ENCODE assay signal across 8 mouse cellular contexts in the genomic region with DNA sequence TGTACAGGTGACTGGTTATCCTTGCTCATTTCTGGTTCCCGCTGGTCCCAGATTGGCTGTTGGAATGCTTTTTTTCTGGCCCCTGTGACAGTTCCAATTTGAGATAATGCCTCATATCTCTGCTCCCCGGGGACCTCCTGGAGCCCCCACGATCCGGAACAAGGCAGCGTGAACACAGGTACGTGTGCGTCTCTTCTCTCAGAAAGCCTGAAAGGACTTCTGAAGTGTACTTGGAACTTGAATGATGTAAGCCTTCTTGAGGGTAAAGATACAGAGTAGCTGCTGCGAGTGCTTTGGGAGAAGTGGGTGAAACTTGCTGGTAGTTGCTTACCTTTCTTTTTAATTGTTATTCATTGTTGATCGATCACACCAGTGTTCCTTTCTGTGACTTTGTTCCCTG. TPM values are rescaled to one million over a fixed set of nuclear protein-coding genes. Genes with fewer than 3 reads are reported as not detected.
DNase-seq lines count a peak whose midpoint lies in the region; ATAC-seq lines count a peak whose summit lies in the region.

No protein-coding gene starts in this region.

- H3K27ac ChIP-seq in heart, embryonic 14.5 days (replicated peaks in 1 of 2; ENCODE audit: control insufficient read depth in 1 of 2, insufficient read depth in 1 of 2, low read depth in 2 of 2, low read length in 2 of 2): no peak overlapping the region
- no peak overlapping the region for H3K27ac ChIP-seq in brown adipose tissue, adult 24 weeks (replicated peaks; ENCODE audit: low read depth, low read length)
- H3K27ac ChIP-seq in intestine, embryonic 14.5 days (ENCODE audit: low read depth): no peak overlapping the region
- no peak overlapping the region for H3K27ac ChIP-seq in midbrain, embryonic 13.5 days

- no peak for ATAC-seq in heart, embryonic 14.5 days (ENCODE audit: insufficient number of reproducible peaks, insufficient read depth, low FRiP score, low read depth)
- ATAC-seq in intestine, embryonic 14.5 days (replicated peaks; ENCODE audit: low FRiP score, low TSS enrichment, low read depth): no peak
- ATAC-seq in midbrain, embryonic 13.5 days: no peak

- WGBS in heart, embryonic 14.5 days: 36% methylated on average over 9 of the region's 9 CpGs
- WGBS in intestine, embryonic 14.5 days: 47% methylated on average over 9 of the region's 9 CpGs
- WGBS in midbrain, embryonic 13.5 days: 63% methylated on average over 9 of the region's 9 CpGs

- H3K4me3 ChIP-seq in heart, embryonic 14.5 days (ENCODE audit: control insufficient read depth in 1 of 2, insufficient read depth in 1 of 2, low read depth in 1 of 2, low read length in 2 of 2): peak overlapping the region; percentile 77
- peak overlapping the region; percentile 76 for H3K4me3 ChIP-seq in brown adipose tissue, adult 24 weeks (ENCODE audit: insufficient read depth, low read depth, low read length)
- H3K4me3 ChIP-seq in intestine, embryonic 14.5 days (ENCODE audit: low read depth, low read length): peak overlapping the region; percentile 76
- H3K4me3 ChIP-seq in midbrain, embryonic 13.5 days (replicated peaks): peak overlapping the region; percentile 62

- intact Hi-C loops in gastrocnemius, postnatal 36 days (cut with DNase I): no loop called here

- H3K36me3 ChIP-seq in heart, embryonic 14.5 days (ENCODE audit: control insufficient read depth, insufficient read depth, low read length): peaks cover 40% of the 10 kb centered on the region
- peaks cover 43% of the 10 kb centered on the region for H3K36me3 ChIP-seq in intestine, embryonic 14.5 days (ENCODE audit: control insufficient read depth, insufficient read depth, low read length)
- H3K36me3 ChIP-seq in midbrain, embryonic 13.5 days: peaks cover 45% of the 10 kb centered on the region

- peak overlapping the region; percentile 88 for H3K9ac ChIP-seq in heart, embryonic 14.5 days (ENCODE audit: low read length)
- peak overlapping the region; percentile 58; the same call in 1 of the 2 replicates for H3K9ac ChIP-seq in intestine, embryonic 14.5 days (ENCODE audit: low read length)
- peak overlapping the region; percentile 89 for H3K9ac ChIP-seq in midbrain, embryonic 13.5 days (replicated peaks)

- no peaks in the 10 kb centered on the region for H3K9me3 ChIP-seq in heart, embryonic 14.5 days (ENCODE audit: control insufficient read depth, low read length)
- no peaks in the 10 kb centered on the region for H3K9me3 ChIP-seq in intestine, embryonic 14.5 days (ENCODE audit: control insufficient read depth, low read length)
- no peaks in the 10 kb centered on the region for H3K9me3 ChIP-seq in midbrain, embryonic 13.5 days

- H3K27me3 ChIP-seq in heart, embryonic 14.5 days (ENCODE audit: control insufficient read depth, insufficient read depth, low read length): no peaks in the 10 kb centered on the region
- H3K27me3 ChIP-seq in intestine, embryonic 14.5 days (replicated peaks; ENCODE audit: control insufficient read depth, insufficient read depth, low read length): no peaks in the 10 kb centered on the region
- H3K27me3 ChIP-seq in midbrain, embryonic 13.5 days: 0 out of 2 replicates have a peak, but pooled peaks cover 3% of the 10 kb centered on the region

- DNase-seq in heart, postnatal 4 days: no peak
- DNase-seq in intestine, embryonic 14.5 days (ENCODE audit: low spot score): no peak
- no peak for DNase-seq in gastrocnemius, postnatal 36 days
- DNase-seq in layer of hippocampus, adult 8-10 months (ENCODE audit: low spot score in 2 of 2): no peak
- no peak for DNase-seq in urinary bladder, adult 18-20 months (ENCODE audit: low spot score in 2 of 2)

- H3K4me1 ChIP-seq in heart, embryonic 14.5 days (ENCODE audit: control insufficient read depth in 2 of 2, insufficient read depth in 2 of 2, low read length in 2 of 2): peaks cover 6 to 17% of the 10 kb centered on the region in 2 experiments; a peak in 3 of 4 replicates
- H3K4me1 ChIP-seq in brown adipose tissue, adult 24 weeks (ENCODE audit: control insufficient read depth, insufficient read depth, insufficient read length, low read length): peaks cover 10% of the 10 kb centered on the region; the same call in 1 of the 2 replicates
- H3K4me1 ChIP-seq in intestine, embryonic 14.5 days (replicated peaks; ENCODE audit: control insufficient read depth, insufficient read depth, low read length): peaks cover 7% of the 10 kb centered on the region
- H3K4me1 ChIP-seq in midbrain, embryonic 13.5 days (replicated peaks): peaks cover 20% of the 10 kb centered on the region

- H3K4me2 ChIP-seq in heart, embryonic 14.5 days (ENCODE audit: low read length): peak overlapping the region; percentile 82
- H3K4me2 ChIP-seq in intestine, embryonic 14.5 days (ENCODE audit: low read length): peak overlapping the region; percentile 67
- peak overlapping the region; percentile 96 for H3K4me2 ChIP-seq in midbrain, embryonic 13.5 days (replicated peaks)

RNA-seq across cellular contexts. Expression of gene B4galt3, which starts 1.1 kb away (rescaled TPM):
- 52.8 and 55.6 TPM in 2 replicates for polyA plus RNA-seq in heart, embryonic 14.5 days (2014; fragmentation: Nextera tagmentation; extraction: Ambion mirVana)
- total RNA-seq in heart, postnatal 4 days (2021): 10 to 100 TPM; 26.7 to 29.9 TPM
- polyA plus RNA-seq in brown adipose tissue, adult 24 weeks (2012; ENCODE audit: insufficient read depth, insufficient read length, missing spikeins): 11.3 and 12.1 TPM in 2 replicates
- polyA plus RNA-seq in intestine, embryonic 14.5 days (2014; fragmentation: Nextera tagmentation; extraction: Ambion mirVana): 65.5 and 68.4 TPM in 2 replicates
- 99.0 and 99.8 TPM in 2 replicates for polyA plus RNA-seq in midbrain, embryonic 13.5 days (2015; fragmentation: Nextera tagmentation; extraction: Ambion mirVana)
- total RNA-seq in gastrocnemius, postnatal 36 days (2021): 10 to 100 TPM in 1 of 2 experiments, 1 to 10 TPM in 1; 9.6 to 10.5 TPM
- 10 to 100 TPM; 63.5 to 76.8 (median 70.2) TPM for total RNA-seq in layer of hippocampus, adult 8-10 months (2022)

RNA-seq across cellular contexts. Expression of gene Ppox, which starts 9.8 kb away (rescaled TPM):
- polyA plus RNA-seq in heart, embryonic 14.5 days (2014; fragmentation: Nextera tagmentation; extraction: Ambion mirVana): 42.9 and 44.8 TPM in 2 replicates
- 10 to 100 TPM; 22.3 to 23.4 TPM for total RNA-seq in heart, postnatal 4 days (2021)
- 12.3 and 15.2 TPM in 2 replicates for polyA plus RNA-seq in brown adipose tissue, adult 24 weeks (2012; ENCODE audit: insufficient read depth, insufficient read length, missing spikeins)
- polyA plus RNA-seq in intestine, embryonic 14.5 days (2014; fragmentation: Nextera tagmentation; extraction: Ambion mirVana): 48.6 and 51.5 TPM in 2 replicates
- 56.0 and 56.4 TPM in 2 replicates for polyA plus RNA-seq in midbrain, embryonic 13.5 days (2015; fragmentation: Nextera tagmentation; extraction: Ambion mirVana)
- 1 to 10 TPM; 8.7 TPM for total RNA-seq in gastrocnemius, postnatal 36 days (2021)
- total RNA-seq in layer of hippocampus, adult 8-10 months (2022): 10 to 100 TPM; 28.5 to 37.1 (median 33.3) TPM

RNA-seq across cellular contexts. Expression of gene Usp21, which starts 16.6 kb away (rescaled TPM):
- 43.2 and 45.5 TPM in 2 replicates for polyA plus RNA-seq in heart, embryonic 14.5 days (2014; fragmentation: Nextera tagmentation; extraction: Ambion mirVana)
- 10 to 100 TPM; 23.2 to 23.7 TPM for total RNA-seq in heart, postnatal 4 days (2021)
- 11.7 and 14.7 TPM in 2 replicates for polyA plus RNA-seq in brown adipose tissue, adult 24 weeks (2012; ENCODE audit: insufficient read depth, insufficient read length, missing spikeins)
- 63.0 and 68.1 TPM in 2 replicates for polyA plus RNA-seq in intestine, embryonic 14.5 days (2014; fragmentation: Nextera tagmentation; extraction: Ambion mirVana)
- polyA plus RNA-seq in midbrain, embryonic 13.5 days (2015; fragmentation: Nextera tagmentation; extraction: Ambion mirVana): 112 and 121 TPM in 2 replicates
- total RNA-seq in gastrocnemius, postnatal 36 days (2021): 10 to 100 TPM; 13.5 to 13.8 TPM
- total RNA-seq in layer of hippocampus, adult 8-10 months (2022): 10 to 100 TPM; 53.7 to 63.6 (median 58.8) TPM

RNA-seq across cellular contexts. Expression of gene Ndufs2, which starts 20.0 kb away (rescaled TPM):
- polyA plus RNA-seq in heart, embryonic 14.5 days (2014; fragmentation: Nextera tagmentation; extraction: Ambion mirVana): 541 and 561 TPM in 2 replicates
- 100 to 1,000 TPM; 862 to 916 TPM for total RNA-seq in heart, postnatal 4 days (2021)
- 1,478 and 1,710 TPM in 2 replicates for polyA plus RNA-seq in brown adipose tissue, adult 24 weeks (2012; ENCODE audit: insufficient read depth, insufficient read length, missing spikeins)
- polyA plus RNA-seq in intestine, embryonic 14.5 days (2014; fragmentation: Nextera tagmentation; extraction: Ambion mirVana): 247 and 258 TPM in 2 replicates
- polyA plus RNA-seq in midbrain, embryonic 13.5 days (2015; fragmentation: Nextera tagmentation; extraction: Ambion mirVana): 231 and 234 TPM in 2 replicates
- total RNA-seq in gastrocnemius, postnatal 36 days (2021): 100 to 1,000 TPM; 874 to 989 TPM
- 100 to 1,000 TPM; 263 to 286 (median 271) TPM for total RNA-seq in layer of hippocampus, adult 8-10 months (2022)

RNA-seq across cellular contexts. Expression of gene Adamts4, which starts 21.0 kb away (rescaled TPM):
- polyA plus RNA-seq in heart, embryonic 14.5 days (2014; fragmentation: Nextera tagmentation; extraction: Ambion mirVana): 2.8 and 3.0 TPM in 2 replicates
- 1 to 10 TPM; 8.2 to 8.7 TPM for total RNA-seq in heart, postnatal 4 days (2021)
- 0.50 and 1.2 TPM in 2 replicates for polyA plus RNA-seq in brown adipose tissue, adult 24 weeks (2012; ENCODE audit: insufficient read depth, insufficient read length, missing spikeins)
- 5.0 and 6.1 TPM in 2 replicates for polyA plus RNA-seq in intestine, embryonic 14.5 days (2014; fragmentation: Nextera tagmentation; extraction: Ambion mirVana)
- 6.5 and 7.4 TPM in 2 replicates for polyA plus RNA-seq in midbrain, embryonic 13.5 days (2015; fragmentation: Nextera tagmentation; extraction: Ambion mirVana)
- total RNA-seq in gastrocnemius, postnatal 36 days (2021): under 1 TPM; 0.28 to 0.54 TPM
- total RNA-seq in layer of hippocampus, adult 8-10 months (2022): 10 to 100 TPM; 11.6 to 13.7 (median 12.4) TPM
